Mouse (Mus musculus) gastrocnemius, postnatal 4 days (tissue): ENCODE results near the gene Fst. TPM values are rescaled to one million over a fixed set of nuclear protein-coding genes. Genes with fewer than 3 reads are reported as not detected.

Experiments used
- DNase-seq, 2 experiments: peaks; one replicate each; pipeline ENCODE4 v3.0.0; 2021 to 2022; ENCODE audit warnings: low spot score in 2 of 2, mixed read lengths in 2 of 2
- total RNA-seq, 2 experiments: library from RNA; stranded (reverse); gene quantifications; 2 replicates each; pipeline ENCODE4 v1.2.3; 2021

Fst gene
- total RNA-seq, 2 experiments from 2014 or later, result 40.3 to 42.9 TPM

- DNase-seq, result no peak
These were observed 38.5 kb downstream of the Fst start for GRCm38 (mm10) chr13:114420235-114420634.

GRCm38 (mm10) chr13:114419364-114419763, 39.4 kb downstream of the Fst start:
- DNase-seq, result no peak

- no peak for DNase-seq
These were observed 46.4 kb downstream of the Fst start for GRCm38 (mm10) chr13:114412326-114412725.

- no peak for DNase-seq
These were observed 51.9 kb downstream of the Fst start for GRCm38 (mm10) chr13:114406866-114407265.

GRCm38 (mm10) chr13:114406424-114406823, 52.3 kb downstream of the Fst start:
- no peak for DNase-seq

- peak in 1 of 2 experiments; percentile 8 for DNase-seq
These were observed 53.5 kb downstream of the Fst start for GRCm38 (mm10) chr13:114405100-114405715.

Other genes starting within 250 kb of the Fst start
- gene Ndufs4, start 70.7 kb downstream of the Fst start, total RNA-seq, result 100 to 1,000 TPM; 268 to 304 TPM